Mouse (Mus musculus): ENCODE results near the gene Klhl2.

The Klhl2 gene

GRCm38 (mm10) chr8:64691591-64692401 lies 158.0 kb downstream of the Klhl2 start:
- no peak for DNase-seq (ENCODE audit: low spot score)

GRCm38 (mm10) chr8:64690845-64691244 lies 159.0 kb downstream of the Klhl2 start:
- DNase-seq (ENCODE audit: low spot score), result no peak

GRCm38 (mm10) chr8:64690306-64690705 lies 159.5 kb downstream of the Klhl2 start:
- DNase-seq (ENCODE audit: low spot score), result no peak

Data from left cerebral cortex, adult 11 months (tissue).